ENCODE assay signal across 10 mouse cellular contexts in the genomic region with DNA sequence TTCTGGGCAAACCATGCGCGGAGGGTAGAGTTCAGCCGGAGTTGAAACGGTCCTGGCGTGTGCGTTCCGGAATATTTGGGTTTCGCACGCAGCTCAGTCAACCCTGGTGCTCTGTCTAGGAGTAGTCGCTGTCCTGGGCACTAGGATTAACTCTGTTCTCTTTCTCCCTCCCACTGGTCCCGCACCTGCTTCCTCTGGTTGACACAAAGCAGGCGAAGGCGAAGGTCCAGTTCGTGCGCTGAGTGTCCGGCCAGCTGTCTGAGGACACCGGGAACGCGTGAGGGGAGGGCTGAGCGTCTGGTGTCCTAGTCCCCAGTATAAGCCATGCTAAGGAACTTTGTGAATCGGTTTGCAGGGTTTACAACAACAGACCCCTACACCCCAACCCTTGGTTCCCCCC. TPM values are rescaled to one million over a fixed set of nuclear protein-coding genes. Genes with fewer than 3 reads are reported as not detected.
A peak's percentile ranks its signal among the peaks of the same experiment; 100 is the strongest.
DNase-seq lines count a peak whose midpoint lies in the region; ATAC-seq lines count a peak whose summit lies in the region.
"Had no signal": no experiment of that assay in that cellular context is flagged by ENCODE, and none has a peak within 500 bp of the region (broad histone marks: within the 10 kb centered on the region; RNA-seq: fewer than 3 reads in every experiment).

No protein-coding gene starts in this region.

- no peaks in the 10 kb centered on the region for H3K4me1 ChIP-seq in liver, embryonic 11.5 days (replicated peaks; ENCODE audit: control insufficient read depth, insufficient read depth, low read length)
- H3K4me1 ChIP-seq in forebrain, embryonic 11.5 days (replicated peaks; ENCODE audit: control insufficient read depth, insufficient read depth, low read length): peaks cover 16% of the 10 kb centered on the region
- H3K4me1 ChIP-seq in intestine, embryonic 14.5 days (replicated peaks; ENCODE audit: control insufficient read depth, insufficient read depth, low read length): peaks cover 4% of the 10 kb centered on the region; the same call in 1 of the 2 replicates
- H3K4me1 ChIP-seq in neural tube, embryonic 14.5 days (ENCODE audit: control insufficient read depth, insufficient read depth, low read length): no peaks in the 10 kb centered on the region

- H3K27me3 ChIP-seq in liver, embryonic 11.5 days (replicated peaks; ENCODE audit: control insufficient read depth, insufficient read depth, low read length): peaks cover 81% of the 10 kb centered on the region
- peaks cover 77% of the 10 kb centered on the region for H3K27me3 ChIP-seq in forebrain, embryonic 11.5 days (ENCODE audit: control insufficient read depth, insufficient read depth, low read length)
- peaks cover 90% of the 10 kb centered on the region for H3K27me3 ChIP-seq in intestine, embryonic 14.5 days (replicated peaks; ENCODE audit: control insufficient read depth, insufficient read depth, low read length)
- peaks cover 33% of the 10 kb centered on the region for H3K27me3 ChIP-seq in neural tube, embryonic 14.5 days (ENCODE audit: control insufficient read depth, insufficient read depth, low read length)

- H3K27ac ChIP-seq in liver, embryonic 11.5 days (ENCODE audit: low read depth, low read length): no peak overlapping the region
- H3K27ac ChIP-seq in forebrain, embryonic 11.5 days (ENCODE audit: low read depth, low read length): no peak overlapping the region
- H3K27ac ChIP-seq in intestine, embryonic 14.5 days (ENCODE audit: low read depth): no peak overlapping the region
- no peak overlapping the region for H3K27ac ChIP-seq in neural tube, embryonic 14.5 days (ENCODE audit: low read depth, low read length)

- no peak overlapping the region for H3K4me3 ChIP-seq in liver, embryonic 11.5 days (ENCODE audit: low read depth, low read length)
- H3K4me3 ChIP-seq in forebrain, embryonic 11.5 days (ENCODE audit: low read depth, low read length): peak overlapping the region; percentile 18
- peak overlapping the region; percentile 23 for H3K4me3 ChIP-seq in intestine, embryonic 14.5 days (ENCODE audit: low read depth, low read length)
- H3K4me3 ChIP-seq in neural tube, embryonic 14.5 days (ENCODE audit: low read depth, low read length): no peak overlapping the region
- H3K4me3 ChIP-seq: megakaryocyte, embryonic 14.5 days had no signal

- H3K9ac ChIP-seq in liver, embryonic 11.5 days (ENCODE audit: low read depth, low read length): no peak overlapping the region
- H3K9ac ChIP-seq in forebrain, embryonic 11.5 days (ENCODE audit: low read length): 0 out of 2 replicates have a peak overlapping the region, but pooled peaks have one; percentile 3
- H3K9ac ChIP-seq in intestine, embryonic 14.5 days (ENCODE audit: low read length): no peak overlapping the region
- no peak overlapping the region for H3K9ac ChIP-seq in neural tube, embryonic 14.5 days (replicated peaks; ENCODE audit: low read depth, low read length)

- under 1% methylated on average over 21 of the region's 21 CpGs for WGBS in liver, embryonic 11.5 days
- WGBS in forebrain, embryonic 11.5 days: under 1% methylated on average over 21 of the region's 21 CpGs
- under 1% methylated on average over 21 of the region's 21 CpGs for WGBS in intestine, embryonic 14.5 days
- WGBS in neural tube, embryonic 14.5 days: under 1% methylated on average over 21 of the region's 21 CpGs

- ATAC-seq in liver, embryonic 11.5 days (replicated peaks; ENCODE audit: low FRiP score): no peak
- peak; percentile 65 for ATAC-seq in forebrain, embryonic 11.5 days (replicated peaks; ENCODE audit: low FRiP score)
- no peak for ATAC-seq in intestine, embryonic 14.5 days (replicated peaks; ENCODE audit: low FRiP score, low TSS enrichment, low read depth)
- ATAC-seq in neural tube, embryonic 14.5 days (ENCODE audit: low read depth): peak; percentile 56
- ATAC-seq in monocyte, adult 5-6 weeks (replicated peaks; ENCODE audit: insufficient number of reproducible peaks, low FRiP score, low TSS enrichment, poor library complexity, severe bottlenecking): no peak

- H3K36me3 ChIP-seq in liver, embryonic 11.5 days (ENCODE audit: control insufficient read depth, insufficient read depth, low read length): no peaks in the 10 kb centered on the region
- H3K36me3 ChIP-seq in forebrain, embryonic 11.5 days (ENCODE audit: control insufficient read depth, insufficient read depth, low read length): no peaks in the 10 kb centered on the region
- H3K36me3 ChIP-seq in intestine, embryonic 14.5 days (ENCODE audit: control insufficient read depth, insufficient read depth, low read length): no peaks in the 10 kb centered on the region
- H3K36me3 ChIP-seq in neural tube, embryonic 14.5 days (ENCODE audit: control insufficient read depth, insufficient read depth, low read length): no peaks in the 10 kb centered on the region

- H3K4me2 ChIP-seq in liver, embryonic 11.5 days: peak overlapping the region; percentile 38
- peak overlapping the region; percentile 36; the same call in 1 of the 2 replicates for H3K4me2 ChIP-seq in forebrain, embryonic 11.5 days (ENCODE audit: low read depth, low read length, severe bottlenecking)
- H3K4me2 ChIP-seq in intestine, embryonic 14.5 days (ENCODE audit: low read length): peak overlapping the region; percentile 45
- H3K4me2 ChIP-seq in neural tube, embryonic 14.5 days (ENCODE audit: low read depth, low read length): no peak overlapping the region

- H3K9me3 ChIP-seq in liver, embryonic 11.5 days (ENCODE audit: control insufficient read depth, low read length): no peaks in the 10 kb centered on the region
- H3K9me3 ChIP-seq in forebrain, embryonic 11.5 days (ENCODE audit: control insufficient read depth, low read length): no peaks in the 10 kb centered on the region
- no peaks in the 10 kb centered on the region for H3K9me3 ChIP-seq in intestine, embryonic 14.5 days (ENCODE audit: control insufficient read depth, low read length)
- H3K9me3 ChIP-seq in neural tube, embryonic 14.5 days (ENCODE audit: control insufficient read depth, low read length): no peaks in the 10 kb centered on the region

- DNase-seq in liver, embryonic 11.5 days (ENCODE audit: low spot score): peak; percentile 50
- DNase-seq in liver: no peak
- DNase-seq in forebrain, embryonic 11.5 days (ENCODE audit: low spot score): peak; percentile 66
- peak; percentile 73 for DNase-seq in intestine, embryonic 14.5 days (ENCODE audit: low spot score)
- no peak for DNase-seq in thymus, postnatal 10 days (ENCODE audit: low spot score in 2 of 2)
- no peak for DNase-seq in cerebellum, adult 9-11 months
- DNase-seq: gastrocnemius, postnatal 36 days had no signal

RNA-seq across cellular contexts. Expression of a gene that starts 10.0 kb away (rescaled TPM):
- polyA plus RNA-seq in liver, embryonic 11.5 days (2014; fragmentation: Nextera tagmentation; extraction: Ambion mirVana): 6.0 and 6.1 TPM in 2 replicates
- polyA plus RNA-seq in forebrain, embryonic 11.5 days (2014; fragmentation: Nextera tagmentation; extraction: Ambion mirVana): 12.5 and 13.0 TPM in 2 replicates
- 3.6 and 3.7 TPM in 2 replicates for polyA plus RNA-seq in intestine, embryonic 14.5 days (2014; fragmentation: Nextera tagmentation; extraction: Ambion mirVana)
- polyA plus RNA-seq in neural tube, embryonic 14.5 days (2014; fragmentation: Nextera tagmentation; extraction: Ambion mirVana): 0.20 and 2.1 TPM in 2 replicates
- not detected in 3 replicates for total RNA-seq in monocyte, adult 5-6 weeks (2017)

RNA-seq across cellular contexts. Expression of a gene that starts 39.3 kb away (rescaled TPM):
- polyA plus RNA-seq in liver, embryonic 11.5 days (2014; fragmentation: Nextera tagmentation; extraction: Ambion mirVana): not detected in 2 replicates
- 0.32 TPM in 1 of 2 replicates, not detected in the other for polyA plus RNA-seq in forebrain, embryonic 11.5 days (2014; fragmentation: Nextera tagmentation; extraction: Ambion mirVana)
- not detected in 2 replicates for polyA plus RNA-seq in intestine, embryonic 14.5 days (2014; fragmentation: Nextera tagmentation; extraction: Ambion mirVana)
- 0.31 and 0.79 TPM in 2 replicates for polyA plus RNA-seq in neural tube, embryonic 14.5 days (2014; fragmentation: Nextera tagmentation; extraction: Ambion mirVana)
- total RNA-seq in monocyte, adult 5-6 weeks (2017): not detected in 3 replicates
- total RNA-seq: gastrocnemius, postnatal 36 days had no signal

Comparison
In these comparisons a context has a peak if more than half of its experiments do, and no peak if none do; other contexts are left out.
1. DNase-seq: peak in liver, embryonic 11.5 days (single experiment), forebrain, embryonic 11.5 days (single experiment) and intestine, embryonic 14.5 days (single experiment); none in liver (single experiment), thymus, postnatal 10 days (0 of 2) and cerebellum, adult 9-11 months (single experiment).
2. ATAC-seq: peak in forebrain, embryonic 11.5 days (single experiment) and neural tube, embryonic 14.5 days (single experiment); none in liver, embryonic 11.5 days (single experiment), intestine, embryonic 14.5 days (single experiment) and monocyte, adult 5-6 weeks (single experiment).
3. H3K4me3 ChIP-seq: peak in forebrain, embryonic 11.5 days (single experiment) and intestine, embryonic 14.5 days (single experiment); none in liver, embryonic 11.5 days (single experiment) and neural tube, embryonic 14.5 days (single experiment).